Mouse (Mus musculus): ENCODE results near the gene Atp2c2. TPM values are rescaled to one million over a fixed set of nuclear protein-coding genes. Genes with fewer than 3 reads are reported as not detected.

The Atp2c2 gene
- polyA plus RNA-seq, 1 experiment from 2014 or later: 1.3 TPM

GRCm38 (mm10) chr8:119802592-119802991 is 102.8 kb downstream of the Atp2c2 start:
- H3K4me1 ChIP-seq (replicated peaks; ENCODE audit: insufficient read depth, low read length): peaks cover 13% of the 10 kb centered on the region
- H3K4me3 ChIP-seq (replicated peaks; ENCODE audit: low read depth, low read length): no peak overlapping the region
- TF ChIP-seq CTCF (IDR thresholded peaks at IDR 0.05; ENCODE audit: low read depth): peak; percentile 47
- H3K4me2 ChIP-seq (ENCODE audit: low read length): no peak overlapping the region
- DNase-seq (ENCODE audit: low spot score) (no peak), ATAC-seq (replicated peaks; ENCODE audit: low FRiP score, low read depth) (no peak)
- no peaks in the 10 kb centered on the region for H3K27me3 ChIP-seq (ENCODE audit: insufficient read depth, low read length)
- WGBS: 89% methylated on average over 1 of the region's 1 CpGs
- no peak overlapping the region for H3K27ac ChIP-seq
- no peaks in the 10 kb centered on the region for H3K36me3 ChIP-seq (ENCODE audit: insufficient read depth, low read length)
- H3K9ac ChIP-seq (ENCODE audit: low read depth, low read length): no peak overlapping the region
- H3K9me3 ChIP-seq (replicated peaks; ENCODE audit: low read length): no peaks in the 10 kb centered on the region

DNA sequence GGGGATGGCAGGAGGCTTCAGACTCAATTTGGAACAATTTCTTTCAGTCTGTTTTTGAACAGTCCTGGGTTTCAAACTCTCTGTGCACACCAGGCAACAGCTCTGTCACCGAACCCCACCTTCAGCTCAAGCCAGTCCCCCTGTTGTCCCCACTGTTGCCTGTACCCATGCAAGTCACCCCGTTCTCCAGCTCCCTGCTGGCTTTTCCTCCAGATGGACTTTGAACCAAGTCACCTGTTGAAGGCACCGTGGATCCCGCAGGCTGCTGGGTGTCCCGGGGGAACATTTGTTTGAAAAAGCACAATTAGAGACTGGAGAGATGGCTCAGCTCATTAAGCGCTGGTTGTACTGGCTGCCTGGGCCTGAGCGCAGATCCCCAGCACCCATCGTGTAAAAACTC is 105.5 kb downstream of the Atp2c2 start:
- H3K27me3 ChIP-seq (ENCODE audit: insufficient read depth, low read length): no peaks in the 10 kb centered on the region
- no peak overlapping the region for H3K4me3 ChIP-seq (replicated peaks; ENCODE audit: low read depth, low read length)
- no peaks in the 10 kb centered on the region for H3K4me1 ChIP-seq (replicated peaks; ENCODE audit: insufficient read depth, low read length)
- no peak overlapping the region for H3K4me2 ChIP-seq (ENCODE audit: low read length)
- no peak overlapping the region for H3K27ac ChIP-seq
- DNase-seq (ENCODE audit: low spot score) (no peak), ATAC-seq (replicated peaks; ENCODE audit: low FRiP score, low read depth) (no peak)
- TF ChIP-seq CTCF (IDR thresholded peaks at IDR 0.05; ENCODE audit: low read depth): no peak
- no peaks in the 10 kb centered on the region for H3K9me3 ChIP-seq (replicated peaks; ENCODE audit: low read length)
- H3K36me3 ChIP-seq (ENCODE audit: insufficient read depth, low read length): no peaks in the 10 kb centered on the region
- WGBS: 60% methylated on average over 8 of the region's 8 CpGs
- H3K9ac ChIP-seq (ENCODE audit: low read depth, low read length): no peak overlapping the region

DNA sequence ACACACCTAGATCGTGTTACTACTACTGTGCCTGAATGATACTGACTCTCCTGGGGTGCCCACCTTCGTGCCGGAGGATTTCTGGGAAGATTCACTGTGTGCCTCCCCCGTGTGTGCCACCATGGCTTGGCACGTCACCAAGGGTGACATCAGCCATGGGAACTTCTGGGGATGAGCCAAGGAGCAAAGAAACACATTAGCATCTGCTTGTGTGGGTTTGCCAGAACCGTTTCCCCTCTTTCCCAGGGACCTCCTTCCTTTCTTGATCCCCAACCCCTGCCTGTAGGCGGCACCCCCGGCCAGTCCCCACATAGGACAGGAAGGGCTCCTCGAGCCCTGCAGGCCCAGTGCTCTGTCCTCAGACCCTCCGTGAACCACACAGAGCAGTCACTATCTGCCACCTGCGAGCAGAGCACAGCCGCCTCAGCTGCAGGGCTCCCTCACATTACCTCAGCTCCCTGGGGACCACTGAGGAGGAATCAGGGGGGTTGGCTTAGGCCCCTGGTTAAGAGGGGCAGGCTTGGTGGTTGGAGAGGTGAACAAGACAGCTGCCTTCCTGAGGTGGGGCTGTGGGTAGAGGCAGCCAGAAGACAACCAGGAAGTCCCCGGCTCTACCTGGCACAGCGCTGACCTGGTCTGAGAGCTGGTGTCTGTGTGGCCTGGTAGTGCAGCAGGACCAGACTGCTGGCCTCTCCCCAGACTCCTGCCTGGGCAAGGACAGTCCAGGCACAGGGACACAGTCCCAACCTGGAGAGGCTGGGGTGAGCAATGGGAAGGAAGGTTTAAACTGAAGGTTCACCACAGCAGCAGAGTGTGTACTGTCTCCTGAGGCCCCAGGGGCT is 106.8 kb downstream of the Atp2c2 start:
- DNase-seq (ENCODE audit: low spot score): no peak

More for the DNA sequence above, 106.8 kb downstream of the Atp2c2 start:
- Histone ChIP-seq H3K9me3 (replicated peaks; ENCODE audit: low read length) (no peaks in the 10 kb centered on the region), H3K4me1 (replicated peaks; ENCODE audit: insufficient read depth, low read length) (no peaks in the 10 kb centered on the region), H3K27ac (no peak overlapping the region), H3K4me3 (replicated peaks; ENCODE audit: low read depth, low read length) (no peak overlapping the region), H3K4me2 (ENCODE audit: low read length) (no peak overlapping the region), H3K9ac (ENCODE audit: low read depth, low read length) (no peak overlapping the region), H3K36me3 (ENCODE audit: insufficient read depth, low read length) (no peaks in the 10 kb centered on the region), H3K27me3 (ENCODE audit: insufficient read depth, low read length) (no peaks in the 10 kb centered on the region)
- TF ChIP-seq CTCF (IDR thresholded peaks at IDR 0.05; ENCODE audit: low read depth): 0 out of 2 replicates have a peak, but pooled peaks have one; percentile 4
- 65% methylated on average over 14 of the region's 14 CpGs for WGBS
- ATAC-seq (replicated peaks; ENCODE audit: low FRiP score, low read depth): no peak; the same call in 1 of the 2 replicates

Other genes starting within 250 kb of the Atp2c2 start
- 0.06 TPM in 1 of 2 replicates, not detected in the other for gene Slc38a8, start 198.3 kb upstream of the Atp2c2 start, polyA plus RNA-seq (2015; fragmentation: Nextera tagmentation; extraction: Ambion mirVana)
- 78.4 and 86.9 TPM in 2 replicates for gene Mbtps1, start 141.3 kb upstream of the Atp2c2 start, polyA plus RNA-seq (2015; fragmentation: Nextera tagmentation; extraction: Ambion mirVana)
- 27.1 and 29.4 TPM in 2 replicates for gene Hsdl1, start 124.8 kb upstream of the Atp2c2 start, polyA plus RNA-seq (2015; fragmentation: Nextera tagmentation; extraction: Ambion mirVana)
- gene Dnaaf1, start 124.8 kb upstream of the Atp2c2 start, polyA plus RNA-seq (2015; fragmentation: Nextera tagmentation; extraction: Ambion mirVana): 0.22 and 0.24 TPM in 2 replicates
- 8.3 and 8.7 TPM in 2 replicates for gene Taf1c, start 94.8 kb upstream of the Atp2c2 start, polyA plus RNA-seq (2015; fragmentation: Nextera tagmentation; extraction: Ambion mirVana)
- gene Adad2, start 87.3 kb upstream of the Atp2c2 start, polyA plus RNA-seq (2015; fragmentation: Nextera tagmentation; extraction: Ambion mirVana): not detected in 2 replicates
- gene Kcng4, start 64.3 kb upstream of the Atp2c2 start, polyA plus RNA-seq (2015; fragmentation: Nextera tagmentation; extraction: Ambion mirVana): 0.14 and 0.28 TPM in 2 replicates
- 6.2 and 6.9 TPM in 2 replicates for gene Wfdc1, start 33.6 kb upstream of the Atp2c2 start, polyA plus RNA-seq (2015; fragmentation: Nextera tagmentation; extraction: Ambion mirVana)
- gene Tldc1, start 78.4 kb downstream of the Atp2c2 start, polyA plus RNA-seq (2015; fragmentation: Nextera tagmentation; extraction: Ambion mirVana): 11.8 and 11.9 TPM in 2 replicates
- 101 and 117 TPM in 2 replicates for gene Cotl1, start 140.5 kb downstream of the Atp2c2 start, polyA plus RNA-seq (2015; fragmentation: Nextera tagmentation; extraction: Ambion mirVana)
- 22.1 and 22.5 TPM in 2 replicates for gene Klhl36, start 162.3 kb downstream of the Atp2c2 start, polyA plus RNA-seq (2015; fragmentation: Nextera tagmentation; extraction: Ambion mirVana)
- gene Usp10, start 210.4 kb downstream of the Atp2c2 start, polyA plus RNA-seq (2015; fragmentation: Nextera tagmentation; extraction: Ambion mirVana): 93.5 and 97.5 TPM in 2 replicates
- not detected in 2 replicates for gene Gm20388, start 210.8 kb downstream of the Atp2c2 start, polyA plus RNA-seq (2015; fragmentation: Nextera tagmentation; extraction: Ambion mirVana)